In genomic region chr3:90420696-90421095, GRCm38 (mm10) we compare ENCODE assay signal across 10 mouse cellular contexts. TPM values are rescaled to one million over a fixed set of nuclear protein-coding genes. Genes with fewer than 3 reads are reported as not detected.
"Had no signal": no experiment of that assay in that cellular context is flagged by ENCODE, and none has a peak within 500 bp of the region (broad histone marks: within the 10 kb centered on the region; RNA-seq: fewer than 3 reads in every experiment).

No protein-coding gene starts in this region.

- DNase-seq: kidney, adult 2 months; kidney, postnatal 14 days; left cerebral cortex, postnatal 4 days; lung, adult 18-20 months; midbrain, embryonic 14.5 days; right cerebral cortex, adult 18-20 months; right cerebral cortex, postnatal 25 days; thymus, adult 2 months; thymus, postnatal 25 days had no signal

RNA-seq across cellular contexts. Expression of gene Npr1, which starts 45.0 kb away (rescaled TPM):
- total RNA-seq: megakaryocyte-erythroid progenitor cell, adult 5-6 weeks had no signal
